Mouse (Mus musculus) retina, adult 2 months (tissue): ENCODE results near the gene Nr1h2.
A peak's percentile ranks its signal among the peaks of the same experiment; 100 is the strongest.

ENCODE experiments used
- DNase-seq: peaks from one replicate; pipeline ENCODE4 v3.0.0-alpha.2; 2012; ENCODE audit warnings: low read depth, low spot score

Nr1h2 gene

DNA sequence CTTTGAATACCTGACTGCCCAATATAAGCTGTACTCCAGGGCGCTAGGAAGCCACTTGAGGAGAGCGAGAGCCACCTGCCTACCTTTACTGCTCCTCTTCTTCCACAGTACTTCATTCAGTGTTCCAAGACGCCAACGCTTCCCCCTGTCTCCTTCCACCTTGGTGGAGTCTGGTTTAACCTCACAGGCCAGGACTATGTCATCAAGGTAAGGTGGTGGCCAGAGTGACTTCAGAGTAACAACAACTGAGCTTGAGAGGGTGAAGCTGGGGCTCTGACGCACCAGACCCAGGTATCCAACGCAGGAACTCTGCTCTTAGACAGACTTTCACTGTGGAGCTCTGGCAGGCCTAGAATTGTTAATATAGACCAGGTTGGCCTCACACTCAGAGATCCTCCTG, 31.9 kb upstream of the Nr1h2 start:
- DNase-seq = no peak

- DNase-seq = no peak
Observed at GRCm38 (mm10) chr7:44584921-44585320, 31.2 kb upstream of the Nr1h2 start.

DNA sequence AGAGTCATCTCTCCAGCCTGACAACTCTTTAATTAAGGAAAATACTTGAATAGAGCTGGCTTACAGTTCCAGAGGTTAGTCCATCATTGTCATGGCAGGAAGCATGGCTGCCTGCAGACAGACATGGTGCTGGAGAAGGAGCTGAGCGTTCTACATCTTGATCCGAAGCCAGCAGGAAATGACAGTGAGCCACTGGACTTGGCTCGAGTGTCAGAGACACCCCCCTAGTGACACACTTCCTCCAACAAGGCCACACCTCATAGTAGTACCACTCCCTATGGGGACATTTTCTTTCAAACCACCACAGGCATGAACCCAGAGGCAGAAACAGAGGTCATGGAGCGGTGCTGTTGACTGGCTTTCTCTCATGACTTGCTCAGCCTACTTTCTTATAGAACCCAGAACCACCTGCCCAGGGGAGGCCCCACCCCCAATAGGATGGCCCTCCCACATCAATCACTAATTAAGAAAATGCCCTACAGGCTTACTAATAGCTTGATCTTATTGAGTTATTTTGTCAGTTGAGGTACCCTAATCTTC, 30.6 kb upstream of the Nr1h2 start:
- DNase-seq = no peak

DNA sequence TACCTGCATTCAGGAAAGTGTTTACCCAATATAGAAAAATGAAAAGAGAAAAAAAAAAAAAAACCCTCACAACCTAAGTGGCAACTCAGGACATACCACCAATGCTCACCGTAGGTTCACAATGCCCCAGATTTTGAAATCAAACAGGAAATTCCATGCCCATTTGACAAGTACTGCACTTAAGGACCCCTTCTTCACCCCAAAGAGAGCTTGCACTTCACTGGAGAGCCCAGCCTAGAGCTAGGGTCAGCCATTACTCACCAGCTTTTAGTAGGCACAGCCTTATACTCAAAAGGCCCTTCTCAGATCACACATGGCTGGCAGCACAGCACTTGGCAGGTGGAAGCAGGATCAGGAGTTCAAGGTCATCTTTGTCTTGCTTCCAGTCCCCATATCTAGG, 29.4 kb upstream of the Nr1h2 start:
- DNase-seq = no peak

- no peak for DNase-seq
Observed at GRCm38 (mm10) chr7:44582709-44583108, 29.0 kb upstream of the Nr1h2 start.

DNA sequence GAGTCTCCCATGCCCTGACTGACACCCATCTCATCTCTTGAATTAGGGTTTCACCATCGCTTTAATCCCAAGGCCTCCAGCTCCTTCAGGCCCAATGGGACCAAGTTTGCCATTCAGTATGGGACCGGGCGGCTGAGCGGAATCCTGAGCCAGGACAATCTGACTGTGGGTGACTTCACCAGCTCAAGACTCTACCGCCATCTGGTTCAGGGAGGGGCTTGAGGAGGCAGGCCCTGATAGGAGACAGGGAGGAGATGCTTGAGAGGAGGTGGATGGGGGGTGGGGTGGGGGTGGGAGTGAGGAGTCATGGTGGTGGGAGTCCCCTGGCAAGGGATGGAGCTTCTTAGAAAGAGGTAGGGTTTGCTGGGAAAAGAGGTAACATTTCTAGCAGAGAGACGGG, 27.9 kb upstream of the Nr1h2 start:
- DNase-seq = no peak

- no peak for DNase-seq
Observed at GRCm38 (mm10) chr7:44576333-44576844, 22.6 kb upstream of the Nr1h2 start.

DNA sequence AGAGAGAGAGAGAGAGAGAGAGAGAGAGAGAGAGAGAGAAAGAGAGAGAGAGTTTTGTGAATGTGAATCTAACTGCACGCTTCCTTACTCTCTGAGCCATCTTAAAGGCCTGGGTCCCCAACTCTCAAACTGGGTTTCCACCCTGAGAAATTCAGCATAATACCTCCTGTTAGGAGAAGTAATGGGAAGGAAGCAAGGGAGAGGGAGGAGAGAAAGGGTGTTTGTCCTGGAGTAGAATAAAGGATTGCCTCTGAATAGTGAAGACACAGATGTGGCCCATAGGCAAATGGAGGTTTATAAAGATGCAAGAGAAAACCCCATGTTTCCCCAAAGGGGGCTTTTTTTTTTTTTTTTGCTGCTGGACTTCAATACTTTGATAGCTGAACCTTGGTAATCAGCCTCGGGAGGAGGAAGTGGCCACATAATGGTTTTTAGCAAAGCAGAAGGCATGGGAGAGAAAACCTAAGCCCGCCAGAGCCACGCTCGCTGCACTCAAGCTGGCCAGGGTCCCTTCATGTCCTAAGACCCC, 19.3 kb upstream of the Nr1h2 start:
- DNase-seq = no peak

DNA sequence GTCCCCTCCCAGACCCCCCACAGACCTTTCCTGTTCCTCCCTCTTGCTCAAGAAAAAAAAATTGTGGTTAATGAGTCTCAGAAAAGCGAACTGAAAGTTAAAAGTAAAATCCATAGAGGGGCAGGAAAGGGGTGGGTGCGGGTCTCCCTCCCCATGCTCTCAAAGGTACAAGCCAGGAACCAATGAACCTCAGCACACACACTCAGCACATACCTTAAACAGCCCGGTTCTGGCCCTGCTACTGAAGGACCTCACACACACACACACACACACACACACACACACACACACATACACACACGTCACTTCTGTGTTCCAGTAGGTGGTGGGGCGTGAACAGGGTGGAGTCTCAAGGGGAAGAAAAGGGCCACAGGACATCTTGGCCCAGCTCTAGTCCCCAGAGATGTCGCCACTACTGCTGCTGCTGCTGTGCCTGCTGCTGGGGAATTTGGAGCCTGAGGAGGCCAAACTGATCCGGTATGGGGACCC, 18.5 kb upstream of the Nr1h2 start, which contains the start of gene Napsa:
Gene Napsa (plus strand): TSS at position 168 of the 489 bp plus-strand sequence.
- no peak for DNase-seq

DNA sequence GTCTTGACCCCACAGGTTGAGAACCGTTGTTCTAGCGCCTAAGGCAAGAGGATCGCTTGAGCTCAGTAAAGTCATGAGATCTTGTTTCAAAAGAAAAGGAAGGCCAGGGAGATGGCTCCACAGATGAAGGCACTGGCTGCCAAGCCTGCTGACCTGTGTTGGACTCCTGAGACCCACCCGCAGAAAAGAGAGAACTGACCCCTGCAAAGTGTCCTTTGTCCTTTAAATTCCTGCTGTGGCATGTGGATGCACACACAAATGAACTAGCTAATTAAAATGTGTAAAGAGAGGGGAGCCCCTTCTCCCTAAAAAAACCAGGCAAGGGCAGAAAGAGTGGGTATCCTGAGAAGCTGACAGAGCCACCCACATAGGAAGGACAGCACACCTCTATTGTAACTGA, 18.1 kb upstream of the Nr1h2 start:
- DNase-seq = no peak

- no peak for DNase-seq
Observed at GRCm38 (mm10) chr7:44570989-44571388, 17.2 kb upstream of the Nr1h2 start.

- no peak for DNase-seq
Observed at GRCm38 (mm10) chr7:44568803-44569202, 15.1 kb upstream of the Nr1h2 start.

DNA sequence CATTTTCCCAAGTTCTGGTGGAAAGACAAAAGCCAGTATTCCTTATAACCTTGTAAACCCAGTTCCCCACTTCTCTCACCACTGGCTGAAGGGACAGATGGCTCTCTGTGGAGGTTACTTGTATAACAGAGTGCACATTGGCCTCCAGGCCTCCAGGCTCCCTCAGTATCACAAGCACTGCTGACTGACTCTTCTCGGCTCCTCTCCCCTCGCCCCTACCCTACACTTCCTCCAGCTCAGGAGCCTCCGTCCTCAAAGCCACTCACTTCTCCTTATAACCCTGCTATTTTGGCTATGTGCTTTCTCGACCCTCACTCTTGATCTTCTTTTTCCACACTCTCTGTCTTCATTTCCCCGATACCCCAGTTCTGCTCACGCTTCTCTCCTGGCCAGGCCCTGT, 11.7 kb upstream of the Nr1h2 start:
- DNase-seq = no peak

GRCm38 (mm10) chr7:44564486-44564885, 10.7 kb upstream of the Nr1h2 start:
- DNase-seq = no peak

GRCm38 (mm10) chr7:44563284-44563683, 9.5 kb upstream of the Nr1h2 start:
- DNase-seq = no peak

DNA sequence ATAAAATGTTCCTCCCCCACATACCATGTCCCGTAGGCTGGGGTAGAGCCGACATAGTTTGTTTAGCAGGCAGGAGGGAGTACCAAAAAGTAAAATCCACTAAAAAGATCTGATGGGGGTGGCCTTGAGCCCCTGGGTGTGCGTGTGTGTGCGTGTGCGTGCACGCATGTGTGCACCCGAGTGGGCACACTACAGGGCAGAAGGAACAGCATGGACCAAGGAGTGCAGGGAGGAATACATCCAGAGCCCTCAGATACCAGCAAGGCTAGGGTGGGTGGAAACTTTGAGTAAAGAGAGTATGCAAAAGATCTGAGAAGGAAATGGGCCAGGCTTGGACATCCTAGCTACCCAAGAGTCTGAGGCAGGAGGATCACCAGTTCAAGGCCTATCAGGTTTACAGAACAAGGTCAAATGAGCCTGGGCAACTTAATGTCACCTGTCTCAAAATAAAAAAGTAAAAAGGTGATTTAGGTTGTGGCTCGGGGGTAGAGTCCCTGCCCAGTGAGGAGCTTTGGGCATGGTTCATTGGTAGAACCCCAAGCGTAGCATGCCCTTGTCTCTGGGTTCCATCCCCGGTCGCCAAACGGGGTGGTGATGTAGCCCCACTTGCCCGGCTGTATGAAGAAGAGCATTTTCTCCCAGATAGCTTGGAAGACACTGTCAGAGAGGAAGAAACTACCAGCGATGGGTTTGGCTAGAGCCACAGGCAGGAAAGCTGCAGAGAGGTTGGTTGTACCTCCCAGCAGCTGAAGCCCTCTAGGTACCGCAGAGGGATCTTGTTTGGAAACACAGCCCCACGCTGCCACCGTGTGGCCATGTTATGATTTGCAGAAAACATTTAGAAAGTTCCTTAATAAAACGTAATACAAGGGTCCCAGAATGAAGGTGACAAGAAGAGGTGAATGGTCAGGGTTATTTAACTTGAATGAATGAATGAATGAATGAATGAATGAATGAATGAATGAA, 7.0 kb upstream of the Nr1h2 start:
- peak; percentile 56 for DNase-seq

GRCm38 (mm10) chr7:44557629-44558028, 3.9 kb upstream of the Nr1h2 start:
- DNase-seq = no peak

DNA sequence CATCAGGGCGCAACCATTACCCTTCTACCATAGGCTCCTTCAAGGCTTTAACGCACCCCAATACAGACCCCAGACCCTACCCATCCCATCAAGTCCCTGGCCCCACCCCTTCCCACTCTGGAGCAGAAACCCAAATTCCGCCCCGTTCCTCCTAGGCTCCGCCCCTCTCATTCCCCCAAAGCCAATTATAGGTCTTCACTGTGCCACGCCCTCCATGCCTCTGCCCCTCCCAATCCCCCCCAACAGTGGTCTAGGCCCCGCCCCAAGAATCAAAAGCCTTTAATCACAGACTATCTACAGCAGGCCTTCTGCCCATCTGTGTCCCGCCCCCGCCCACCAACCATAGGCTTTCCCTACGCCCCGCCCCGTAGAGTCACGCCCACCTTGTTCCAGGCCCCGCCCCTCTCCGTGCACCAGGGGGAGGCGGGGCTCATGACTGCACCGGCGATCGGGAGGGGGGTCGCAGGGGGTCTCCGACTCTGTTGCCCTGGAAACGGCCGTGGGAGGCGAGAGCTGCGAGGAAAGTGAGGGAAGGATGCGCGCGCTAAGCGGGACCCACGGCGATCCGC, 471 bp downstream of the Nr1h2 start:
- peak; percentile 61 for DNase-seq

DNA sequence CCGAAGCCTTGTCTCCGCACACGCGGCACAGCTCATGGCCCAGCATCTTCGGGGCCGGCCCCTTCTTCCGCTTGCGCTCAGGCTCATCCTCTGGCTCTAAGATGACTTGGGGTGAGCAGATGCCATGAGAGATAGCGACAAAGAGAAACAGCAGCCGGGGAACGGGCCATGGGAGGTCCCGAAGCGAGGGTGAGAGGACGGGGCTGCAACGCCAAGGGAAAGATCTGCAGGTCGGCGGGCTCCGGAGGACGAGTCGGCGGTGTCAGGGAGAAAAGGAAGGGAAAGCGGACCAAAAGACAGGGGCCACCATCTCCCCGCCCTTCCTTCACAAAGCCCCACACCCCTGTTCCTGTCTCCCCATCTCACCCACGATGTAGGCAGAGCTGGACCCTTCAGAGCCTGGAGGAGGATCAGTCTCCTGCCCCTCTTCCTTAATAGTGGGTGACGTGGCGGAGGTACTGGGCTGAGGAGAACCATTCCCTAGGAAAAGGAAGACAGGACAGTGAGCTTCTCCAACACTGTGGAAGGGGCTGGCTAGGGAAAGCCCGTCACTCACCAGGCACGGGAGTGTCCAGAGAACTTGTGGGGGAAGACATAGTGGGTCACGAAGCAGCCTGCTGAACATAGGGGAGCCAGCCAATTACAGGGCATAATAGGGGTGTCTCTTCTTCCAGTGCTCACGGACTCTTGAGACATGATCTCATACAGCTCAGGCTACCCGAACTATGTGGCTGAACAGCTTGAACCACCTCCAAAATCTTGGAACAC, 1.4 kb downstream of the Nr1h2 start:
- DNase-seq = no peak

DNA sequence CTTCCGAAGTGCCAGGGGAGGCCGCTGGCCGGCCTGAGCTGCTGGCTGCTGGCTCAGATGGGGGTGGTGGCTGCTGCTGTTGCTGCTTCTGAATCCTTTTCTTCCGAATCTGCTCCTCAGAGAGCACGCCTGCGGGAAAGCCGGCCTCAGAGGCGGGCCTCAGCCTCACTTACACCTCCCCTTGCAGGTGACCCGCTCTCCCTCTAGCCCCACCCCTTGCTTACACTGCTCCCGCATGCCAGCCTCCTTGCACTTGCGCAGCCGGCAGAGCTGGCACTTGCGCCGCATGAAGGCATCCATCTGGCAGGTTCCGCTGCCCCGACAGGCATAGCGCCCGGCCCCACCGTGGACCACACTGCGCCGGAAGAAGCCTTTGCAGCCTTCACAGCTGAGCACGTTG, 2.0 kb downstream of the Nr1h2 start:
- no peak for DNase-seq

DNA sequence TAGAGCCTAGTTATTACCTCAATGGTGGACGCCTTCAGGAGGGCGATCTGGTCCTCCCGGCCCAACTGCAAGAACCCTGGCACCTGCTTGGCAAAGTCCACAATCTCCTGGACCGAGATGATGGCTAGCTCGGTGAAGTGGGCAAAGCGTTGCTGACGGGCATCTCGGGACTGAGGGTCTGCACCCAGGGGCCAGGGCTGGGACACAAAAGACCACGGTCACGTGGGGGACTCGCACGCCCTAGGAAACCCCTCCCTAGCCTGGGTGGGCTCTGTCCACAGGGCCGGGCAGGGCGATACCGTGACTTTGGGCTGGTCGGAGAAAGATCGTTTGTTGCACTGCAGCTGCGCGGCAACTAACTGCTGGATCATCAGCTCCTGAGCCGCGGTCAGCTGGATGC, 2.5 kb downstream of the Nr1h2 start:
- no peak for DNase-seq

- DNase-seq = no peak
Observed at GRCm38 (mm10) chr7:44550409-44550678, 3.4 kb downstream of the Nr1h2 start.
